Mouse (Mus musculus) kidney, postnatal 14 days (tissue): ENCODE measurements around the gene Mapk10.
"Not testable (repeated sequence)": the region's sequence is repeated elsewhere in the genome, so short reads cannot be mapped to it uniquely, and the experiment has no call there.

ENCODE experiments used
- DNase-seq: peaks from one replicate; pipeline ENCODE4 v3.0.0; 2022; ENCODE audit warnings: mixed read lengths

Mapk10 gene

DNA sequence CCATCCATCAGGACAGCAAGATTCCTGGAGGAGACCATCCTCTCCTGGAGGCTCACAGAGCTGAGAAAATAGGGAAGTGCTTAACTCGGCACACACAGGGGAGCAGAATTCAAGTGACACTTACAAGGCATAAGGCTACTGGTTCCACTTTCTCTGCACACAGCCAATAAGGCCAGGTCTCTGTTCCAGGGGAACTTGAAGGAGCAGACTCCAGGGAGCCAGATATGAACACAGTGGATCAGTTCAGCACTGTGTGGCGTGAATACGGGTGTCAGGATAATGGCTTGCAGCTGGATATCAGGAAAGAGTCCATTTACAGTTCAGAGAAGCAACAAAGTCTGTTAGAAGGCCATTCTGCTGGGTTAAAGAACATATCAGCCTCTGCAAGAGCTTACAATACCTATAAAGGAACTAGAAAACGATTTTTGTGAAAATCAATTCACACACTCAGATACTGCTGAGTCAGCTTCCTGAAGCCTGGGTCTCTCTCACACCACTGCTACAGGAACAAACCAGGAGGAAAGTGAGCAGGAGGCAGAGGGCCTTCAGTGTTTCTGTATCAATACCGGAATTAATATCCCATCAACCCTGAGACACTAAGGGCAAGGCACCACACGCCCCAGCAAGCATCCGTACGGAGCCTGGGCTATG is 263.9 kb downstream of the Mapk10 start:
- DNase-seq, result peak; percentile 4

DNA sequence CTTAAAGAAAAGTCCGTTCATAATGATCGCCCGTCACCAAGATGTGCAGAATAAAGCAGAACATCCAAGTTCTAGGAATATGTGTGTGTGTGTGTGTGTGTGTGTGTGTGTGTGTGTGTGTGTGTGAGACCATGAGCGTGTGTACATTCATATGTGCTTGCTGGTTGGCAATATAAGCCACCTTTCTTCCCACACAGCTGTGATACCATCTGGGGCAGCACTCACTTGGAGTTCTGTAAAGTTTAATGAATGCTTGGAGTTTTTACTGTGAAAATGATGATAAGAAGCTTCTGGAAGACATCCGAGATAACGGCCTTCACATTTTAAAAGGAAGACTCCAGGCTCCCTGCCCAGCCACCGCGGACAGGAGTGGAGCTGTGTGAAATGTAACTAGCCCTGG is 264.5 kb downstream of the Mapk10 start:
- DNase-seq, result no peak

DNA sequence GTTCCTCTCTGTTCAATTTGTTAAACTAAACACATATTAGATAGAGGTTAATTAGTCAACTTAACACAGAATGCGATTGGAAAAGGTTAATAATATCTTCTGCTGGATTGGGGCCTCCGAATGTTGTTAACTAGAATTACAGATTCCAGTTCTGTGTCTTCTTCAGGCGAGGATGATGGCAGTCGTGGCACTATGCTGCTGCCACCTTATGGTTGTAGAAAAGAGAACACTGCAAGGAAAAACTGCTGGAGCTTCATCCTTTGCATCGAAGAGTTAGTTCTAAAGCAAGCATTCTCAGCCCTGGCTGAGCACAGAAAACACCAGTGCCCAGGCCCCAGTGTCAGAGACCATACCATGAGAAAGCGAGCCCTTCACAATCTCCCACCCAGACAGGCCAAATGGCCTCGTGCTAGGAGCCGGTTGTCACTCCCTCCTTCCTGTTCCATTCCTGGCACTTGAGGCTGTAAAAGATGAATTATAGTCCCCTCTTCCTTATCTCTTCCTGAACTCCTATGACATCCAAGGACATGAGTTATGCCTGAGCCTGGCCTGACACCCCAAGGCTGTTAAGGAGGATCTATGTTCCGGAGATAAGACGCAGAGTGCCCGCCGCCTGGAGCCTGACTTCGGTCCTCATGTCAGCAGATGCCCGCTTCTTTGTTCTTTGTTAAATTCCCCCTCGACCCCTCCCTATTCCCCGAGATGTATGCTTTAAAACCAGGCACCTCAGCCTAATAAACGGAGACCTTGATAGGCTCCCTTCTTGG is 267.1 kb downstream of the Mapk10 start:
- peak; percentile 17 for DNase-seq

DNA sequence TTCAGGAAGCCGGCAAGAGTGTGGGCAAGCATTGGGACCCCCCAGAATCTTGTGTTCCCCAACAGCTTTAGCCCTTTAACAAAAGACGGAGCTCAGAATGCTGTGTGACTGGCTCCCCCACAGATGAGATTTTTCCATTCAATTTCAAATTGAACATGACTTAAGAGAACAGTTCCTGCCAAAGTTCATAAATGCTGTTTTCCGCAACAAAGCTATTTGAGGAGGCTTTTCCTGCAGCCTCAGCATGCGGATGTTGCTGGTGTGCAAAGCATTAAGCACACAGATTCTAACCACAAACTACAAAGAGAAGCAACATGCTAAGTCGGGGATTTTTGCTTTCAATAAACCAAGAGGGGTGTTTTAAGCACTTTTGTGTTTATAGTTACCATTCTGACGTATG is 281.0 kb downstream of the Mapk10 start:
- DNase-seq, result peak; percentile 23

DNA sequence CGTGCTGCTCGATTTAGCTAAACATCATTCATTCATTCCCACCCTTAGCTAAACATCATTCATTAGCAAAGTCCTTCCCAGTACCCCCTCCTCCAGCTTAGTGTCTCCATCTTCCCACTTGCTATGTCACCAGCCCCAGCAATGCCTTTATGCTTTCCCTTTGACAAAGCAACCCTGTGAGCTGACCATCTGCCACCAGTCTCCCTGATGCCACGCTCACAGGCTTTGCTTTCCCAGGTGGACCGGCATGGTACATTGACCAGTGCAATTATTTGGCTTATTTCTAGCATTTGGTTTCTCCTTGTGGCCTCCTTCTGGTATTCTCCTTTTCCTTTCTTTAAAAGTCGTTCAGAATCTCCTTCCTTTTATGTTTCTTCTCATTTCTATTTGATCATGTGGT is 284.3 kb downstream of the Mapk10 start:
- no peak for DNase-seq

DNA sequence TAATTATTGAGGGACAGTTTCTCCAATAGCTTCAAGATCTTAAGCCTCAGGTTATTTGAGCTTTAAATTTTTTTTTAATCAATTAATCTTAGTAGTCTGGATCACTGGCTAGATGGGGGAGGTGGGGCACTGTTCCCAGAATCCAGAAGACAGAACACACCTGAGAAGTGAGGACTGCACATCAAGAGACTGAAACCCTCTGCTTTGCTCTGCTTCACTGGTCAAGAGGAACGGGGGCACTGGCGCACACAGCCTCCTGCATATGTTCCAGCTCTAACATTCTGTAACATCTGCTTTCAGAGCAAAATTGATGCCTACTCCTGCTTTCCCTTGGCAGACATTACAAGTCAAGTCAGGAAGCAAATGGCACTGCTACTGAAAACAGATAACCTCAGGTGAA is 290.9 kb downstream of the Mapk10 start:
- DNase-seq, result no peak

DNA sequence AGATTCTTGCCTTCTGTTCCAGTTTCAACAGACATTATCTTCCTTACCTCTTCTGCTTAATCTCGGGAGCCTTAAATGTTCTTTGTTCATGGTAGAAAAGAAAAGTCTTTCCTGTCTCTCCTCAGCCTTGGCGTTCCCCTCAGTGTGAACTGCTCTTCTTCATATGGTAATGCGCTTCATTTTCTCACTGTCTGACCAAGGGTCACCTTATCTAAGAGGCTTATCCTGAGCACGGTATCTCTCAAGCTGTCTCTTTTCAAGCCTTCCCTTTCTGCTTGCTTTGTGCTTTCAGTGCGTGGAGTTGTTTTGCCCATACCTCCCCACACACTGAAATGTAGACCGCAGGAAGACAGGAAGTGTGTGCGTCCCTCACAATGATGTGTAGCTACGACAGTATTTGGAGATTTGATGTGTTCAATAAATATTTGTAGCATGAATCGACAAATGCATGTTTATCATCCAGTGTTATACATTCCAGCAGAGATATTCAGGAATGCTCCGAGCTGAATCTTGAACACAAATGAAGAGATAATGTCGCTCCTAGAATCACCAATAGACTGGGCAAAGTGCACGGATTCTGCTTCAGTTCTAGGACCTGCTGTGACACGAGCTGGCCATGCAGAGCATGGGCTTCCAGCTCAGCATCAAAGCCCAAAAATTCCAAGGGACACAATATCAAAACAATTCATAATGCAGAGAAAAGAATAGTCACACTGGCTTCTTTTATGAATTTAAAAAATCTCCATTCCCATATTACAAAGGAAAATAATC is 305.5 kb downstream of the Mapk10 start:
- DNase-seq, result no peak

DNA sequence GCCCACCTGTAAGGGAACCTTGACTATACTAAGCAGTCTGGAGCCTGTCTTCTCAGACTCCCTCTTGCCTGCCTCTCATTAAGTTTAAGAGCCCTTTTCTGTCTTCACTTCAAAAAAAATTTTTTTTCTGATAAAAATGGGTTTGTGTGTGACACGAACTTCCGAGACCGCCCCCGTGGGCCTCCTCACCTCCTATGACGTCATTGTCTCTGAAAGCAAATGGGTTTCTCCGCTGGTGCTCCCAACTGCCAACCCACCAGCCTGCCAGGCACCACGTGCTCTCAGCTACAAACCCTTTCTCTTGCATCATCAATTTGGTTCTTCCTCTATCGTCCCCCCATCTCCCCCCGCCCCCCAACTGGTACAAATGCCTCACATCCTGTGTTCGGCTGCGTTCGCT is 307.1 kb downstream of the Mapk10 start:
- no peak for DNase-seq

DNA sequence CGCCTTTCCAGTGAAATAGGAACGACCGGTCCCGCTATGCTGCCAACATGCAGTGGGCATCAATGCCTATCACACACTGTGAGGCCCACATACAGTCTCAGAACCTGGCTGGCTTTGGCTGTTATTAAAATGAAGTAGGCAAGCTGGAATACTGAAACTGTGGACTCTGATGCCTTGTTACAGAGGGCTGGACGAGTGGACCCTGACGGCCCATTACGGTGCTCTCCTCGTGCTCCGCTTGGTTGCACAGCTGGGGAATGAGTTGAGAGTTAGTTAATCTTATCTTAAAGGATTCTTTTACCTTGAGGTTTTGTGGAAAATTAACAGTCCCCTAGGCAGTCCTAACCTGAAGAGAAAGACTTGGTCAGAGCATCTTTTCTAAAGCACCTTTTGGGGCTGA is 307.6 kb downstream of the Mapk10 start:
- peak; percentile 83 for DNase-seq

DNA sequence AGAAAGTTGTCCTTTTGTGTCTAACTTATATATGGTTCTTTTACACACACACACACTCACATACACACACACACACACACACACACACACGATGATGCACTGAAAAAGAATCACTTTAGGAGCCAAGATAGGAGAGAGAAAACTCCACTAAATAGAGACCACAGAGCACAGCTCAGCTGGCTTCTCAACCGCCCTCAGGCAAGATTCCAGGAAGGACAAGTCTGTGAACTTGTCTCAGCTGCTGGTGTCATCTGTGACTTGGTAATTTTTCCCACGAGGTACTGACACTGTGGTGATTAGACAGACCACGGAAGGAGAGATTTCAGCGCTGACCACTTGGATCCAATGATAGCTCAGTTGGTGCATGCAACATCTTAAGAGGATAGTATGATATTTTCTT is 310.0 kb downstream of the Mapk10 start:
- no peak for DNase-seq

DNA sequence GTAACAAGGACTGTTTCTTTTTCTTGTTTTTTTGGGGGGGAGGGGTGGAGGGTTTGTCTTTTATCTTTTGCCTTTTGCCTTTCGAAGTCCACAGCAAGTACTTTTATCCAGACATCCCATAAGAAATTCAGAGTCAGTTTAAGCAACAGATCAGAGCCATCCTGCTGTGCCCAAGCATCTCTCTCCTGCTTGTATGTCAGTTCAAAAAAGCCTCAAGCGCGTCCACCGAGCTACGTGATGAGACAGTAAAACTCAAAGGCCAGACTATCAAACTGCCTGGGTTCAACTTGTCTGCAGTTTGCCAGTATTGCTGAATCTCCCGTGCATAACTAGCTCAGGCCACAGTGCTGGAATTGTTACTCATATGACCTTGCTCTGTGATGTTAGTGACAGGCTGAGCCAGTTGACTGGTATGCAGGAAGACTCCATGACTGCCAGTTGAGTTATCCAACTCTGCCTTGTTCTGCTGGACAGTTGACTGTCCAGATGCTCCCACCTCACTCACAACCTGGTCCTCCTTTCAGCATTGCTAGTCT is 311.4 kb downstream of the Mapk10 start:
- no peak for DNase-seq

DNA sequence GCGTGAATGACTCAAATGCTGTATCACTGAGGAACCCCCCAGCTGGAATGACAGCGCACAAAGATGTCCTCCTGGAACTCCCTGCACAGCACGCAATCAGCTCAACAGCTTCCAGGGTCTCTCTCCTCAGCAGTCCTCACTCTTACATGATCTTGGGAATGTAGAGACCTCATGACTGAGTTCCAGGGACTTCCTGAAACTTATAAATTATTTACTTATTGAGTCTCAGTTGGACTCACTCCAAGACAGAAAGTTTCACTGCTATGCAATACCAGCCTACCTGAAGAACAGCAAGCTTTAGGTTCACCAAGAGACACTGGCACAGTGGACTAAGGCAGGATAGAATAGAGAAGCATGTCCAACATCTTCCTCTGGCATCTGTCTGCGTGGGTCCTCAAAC is 312.8 kb downstream of the Mapk10 start:
- DNase-seq, result peak; percentile 56

DNA sequence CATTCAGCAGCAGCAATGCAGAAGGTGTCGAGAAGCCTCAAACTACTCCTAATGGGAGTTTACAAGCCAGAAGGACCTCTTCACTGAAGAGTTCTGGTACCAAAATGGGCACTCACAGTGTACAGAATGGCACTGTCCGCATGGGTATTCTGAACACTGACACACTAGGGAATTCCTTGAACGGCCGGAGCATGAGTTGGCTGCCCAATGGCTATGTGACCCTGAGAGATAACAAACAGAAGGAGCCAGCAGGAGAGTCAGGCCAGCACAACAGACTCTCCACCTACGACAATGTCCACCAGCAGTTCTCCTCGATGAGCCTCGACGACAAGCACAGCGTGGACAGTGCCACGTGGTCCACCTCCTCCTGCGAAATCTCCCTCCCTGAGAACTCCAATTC is 318.9 kb downstream of the Mapk10 start:
- DNase-seq, result no peak

DNA sequence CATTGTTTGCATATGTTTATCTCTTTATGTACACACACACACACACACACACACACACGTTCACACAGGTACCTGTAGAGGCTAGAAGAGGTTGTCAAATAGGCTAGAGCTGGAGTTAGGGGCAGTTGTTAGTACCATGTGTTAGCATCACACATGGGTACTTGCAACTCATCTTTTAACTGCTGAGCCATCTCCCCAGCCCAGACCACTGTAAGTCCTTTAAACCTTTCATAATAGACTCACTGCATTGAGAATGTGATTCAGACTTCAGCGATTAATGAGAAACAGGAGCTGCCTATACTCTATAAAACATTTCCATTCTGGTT is 322.0 kb downstream of the Mapk10 start:
- no peak for DNase-seq

DNA sequence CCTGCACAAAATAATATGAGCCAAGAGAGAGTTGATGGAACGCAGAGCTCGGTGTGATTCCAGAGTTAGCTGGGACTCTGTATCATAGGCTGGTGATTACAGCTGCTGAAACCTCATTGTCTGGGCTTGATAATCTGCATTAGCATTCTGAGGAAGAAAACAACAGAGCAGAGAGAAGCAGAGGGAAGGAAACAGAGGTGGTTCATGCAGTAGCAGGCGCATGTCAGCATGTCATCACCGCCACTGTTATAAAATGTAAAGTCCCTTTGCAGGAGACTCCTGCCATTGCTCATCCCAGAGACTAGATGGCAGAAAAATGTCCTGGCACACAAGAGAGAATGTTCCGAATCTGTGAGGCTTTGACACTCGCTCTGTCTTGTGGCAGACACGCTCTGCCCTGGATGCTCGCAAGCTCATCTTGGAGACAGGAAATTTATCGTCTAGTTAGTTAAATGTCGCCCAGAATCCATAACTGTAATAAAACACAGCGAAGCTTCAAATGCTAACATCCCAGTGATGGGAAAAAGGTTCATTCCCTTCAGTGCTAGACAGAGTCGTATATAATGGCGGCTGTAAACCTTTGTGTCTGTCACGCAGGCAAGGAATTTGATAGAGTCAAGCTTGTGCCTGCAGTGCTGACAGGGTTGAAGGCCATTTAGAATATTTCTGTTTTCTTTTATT is 322.5 kb downstream of the Mapk10 start:
- no peak for DNase-seq

DNA sequence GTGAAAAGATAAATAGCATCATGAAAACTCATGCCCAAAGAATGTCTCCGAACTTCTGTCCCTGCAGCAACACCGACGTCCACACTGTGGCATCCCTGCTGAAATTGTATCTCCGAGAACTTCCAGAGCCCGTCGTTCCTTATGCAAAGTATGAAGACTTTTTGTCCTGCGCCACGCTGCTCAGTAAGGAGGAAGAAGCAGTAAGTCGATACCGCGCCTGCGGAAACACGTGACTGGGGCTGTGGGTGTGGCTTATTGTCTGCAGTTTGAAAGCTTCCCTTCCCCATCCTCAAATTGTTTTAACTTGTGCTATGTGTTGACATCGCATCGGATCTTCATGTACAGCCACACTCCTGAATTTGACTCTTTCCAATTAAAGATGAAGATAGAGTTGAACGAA is 335.5 kb downstream of the Mapk10 start:
- DNase-seq, result no peak

DNA sequence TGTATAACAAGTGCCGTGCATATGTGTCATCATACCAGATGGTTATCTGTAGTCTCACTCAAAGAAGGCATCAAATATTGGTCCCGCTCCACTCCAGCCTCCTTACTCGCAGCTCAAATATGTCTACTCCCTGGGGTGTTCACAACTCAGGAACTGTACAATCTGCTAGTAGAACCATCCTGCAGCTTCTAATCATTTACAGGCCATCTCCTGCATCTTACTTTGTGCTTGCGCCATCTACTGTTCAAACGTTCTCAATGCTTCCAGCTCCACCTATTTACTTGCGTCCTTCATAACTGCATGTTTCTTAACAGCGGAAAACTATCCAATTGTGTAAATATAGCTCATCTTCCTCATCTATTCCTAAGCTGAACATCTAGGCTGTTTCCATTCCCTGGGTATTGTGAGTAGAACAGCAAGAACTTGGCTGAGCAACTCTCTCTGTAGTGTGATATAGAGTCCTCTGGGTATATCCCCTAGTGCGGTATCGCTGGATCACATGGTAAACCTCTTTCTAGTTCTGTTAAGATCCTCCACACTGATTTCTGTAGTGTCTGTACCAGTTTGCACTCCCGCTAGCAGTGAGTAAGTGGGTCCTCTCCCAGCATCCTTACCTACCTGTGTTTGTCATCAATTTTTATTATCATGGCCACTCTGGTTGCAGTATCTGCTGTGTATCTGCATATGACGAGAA is 336.4 kb downstream of the Mapk10 start:
- DNase-seq, result peak; percentile 81

DNA sequence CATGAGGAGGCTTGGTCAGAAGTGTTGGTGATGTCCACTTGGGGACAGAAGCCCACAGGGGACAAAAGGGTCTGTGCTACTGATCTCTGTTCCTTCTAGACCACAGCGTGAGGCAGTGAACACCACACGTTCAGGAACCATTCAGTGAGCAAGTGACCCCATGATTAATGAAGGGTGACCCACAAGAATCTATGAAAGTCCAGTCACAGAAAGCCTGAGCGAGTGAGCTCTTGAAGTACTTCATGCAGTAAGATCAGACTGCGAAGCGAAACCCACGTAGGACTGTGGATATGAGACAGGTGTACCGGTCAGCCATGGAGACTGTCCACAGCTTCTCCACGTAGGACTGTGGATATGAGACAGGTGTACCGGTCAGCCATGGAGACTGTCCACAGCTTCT is 338.1 kb downstream of the Mapk10 start:
- not testable (repeated sequence) for DNase-seq

DNA sequence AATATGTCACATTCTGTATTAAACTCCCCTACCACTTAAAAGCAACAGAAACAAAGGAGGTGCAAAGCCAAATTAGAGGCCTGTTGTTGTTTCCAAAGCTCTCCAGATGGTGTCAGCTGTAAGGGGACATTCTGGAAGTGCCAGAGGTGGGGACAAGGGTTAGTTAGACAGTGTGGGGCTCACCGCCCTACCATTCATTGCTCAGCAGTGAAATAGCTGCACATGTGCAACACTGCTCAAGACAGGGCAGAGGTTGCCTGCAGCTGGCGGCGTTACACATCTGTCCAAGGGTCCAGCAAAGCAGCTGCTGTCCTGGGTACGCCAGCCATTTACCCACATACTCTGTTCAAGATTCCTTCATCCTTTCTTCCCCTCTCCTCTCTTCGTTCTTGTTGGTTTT is 342.9 kb downstream of the Mapk10 start:
- DNase-seq, result peak; percentile 61

DNA sequence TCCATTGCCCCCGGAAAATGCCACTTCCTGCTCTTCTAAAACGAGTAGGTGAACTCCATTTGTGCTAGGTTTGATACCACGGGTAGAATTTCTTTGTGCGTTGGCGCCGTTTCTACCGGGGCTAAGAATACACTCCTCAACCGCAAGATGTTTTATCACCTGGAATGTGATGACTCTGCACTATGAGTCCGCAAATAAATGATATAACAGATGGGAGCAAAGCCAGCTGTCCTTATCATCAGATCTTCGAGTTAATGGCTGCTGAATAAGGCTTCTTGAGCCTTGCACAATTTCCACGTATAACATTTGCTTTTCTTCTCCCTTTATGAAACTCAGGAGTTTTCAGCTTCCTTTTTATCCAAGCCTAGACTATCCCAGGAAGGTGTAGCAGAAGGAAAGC is 351.4 kb downstream of the Mapk10 start:
- DNase-seq, result no peak

DNA sequence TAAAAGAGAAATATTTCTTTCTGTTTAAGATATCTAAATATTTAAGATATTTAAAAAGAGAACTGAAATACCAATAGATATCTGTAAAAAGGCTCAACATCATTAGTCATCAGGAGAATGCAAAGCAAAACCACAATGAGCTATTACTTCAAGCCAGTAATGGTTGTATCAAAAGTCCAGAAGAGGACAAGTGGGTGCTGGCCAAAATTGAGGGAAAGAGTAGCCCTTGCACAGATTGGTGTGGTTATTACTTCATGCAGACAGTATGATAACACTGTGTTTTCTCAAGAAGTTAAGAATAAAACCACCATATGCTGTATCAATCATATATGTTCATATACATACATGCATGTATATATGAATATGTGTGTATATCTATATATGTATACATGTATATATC is 353.1 kb downstream of the Mapk10 start:
- no peak for DNase-seq
